Mouse (Mus musculus) spleen, postnatal 4 days (tissue): ENCODE measurements around the gene Tor1b.

Experiments
- DNase-seq, 2 experiments: peaks; one replicate each; pipeline ENCODE4 v3.0.0; 2022; ENCODE audit warnings: low spot score in 2 of 2

Tor1b gene

GRCm38 (mm10) chr2:30985111-30986020 is 32.6 kb downstream of the Tor1b start:
- DNase-seq = peak; percentile 43 to 77

DNA sequence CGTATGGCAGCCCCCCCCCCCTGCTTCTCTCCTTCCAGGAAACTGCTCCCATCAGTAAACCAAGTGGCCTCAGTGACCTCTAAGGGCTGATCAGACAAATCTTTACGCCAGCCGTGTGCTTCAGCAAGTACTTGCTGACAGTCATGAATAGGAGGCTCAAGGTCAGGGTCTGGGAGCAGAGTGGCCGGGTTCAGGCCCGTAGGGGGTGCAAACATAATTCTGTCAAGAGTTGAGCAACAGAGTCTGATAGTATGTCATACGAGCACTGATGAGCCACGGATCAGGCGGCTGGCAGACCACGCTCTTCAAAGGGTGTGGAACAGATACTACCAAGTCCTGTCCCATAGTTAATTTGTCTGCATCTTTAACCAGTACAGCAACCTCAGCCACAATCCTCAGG is 37.5 kb downstream of the Tor1b start:
- DNase-seq = no peak

GRCm38 (mm10) chr2:30994853-30995252 is 42.1 kb downstream of the Tor1b start:
- no peak for DNase-seq

GRCm38 (mm10) chr2:30995432-30995996 is 42.8 kb downstream of the Tor1b start:
- DNase-seq = no peak

DNA sequence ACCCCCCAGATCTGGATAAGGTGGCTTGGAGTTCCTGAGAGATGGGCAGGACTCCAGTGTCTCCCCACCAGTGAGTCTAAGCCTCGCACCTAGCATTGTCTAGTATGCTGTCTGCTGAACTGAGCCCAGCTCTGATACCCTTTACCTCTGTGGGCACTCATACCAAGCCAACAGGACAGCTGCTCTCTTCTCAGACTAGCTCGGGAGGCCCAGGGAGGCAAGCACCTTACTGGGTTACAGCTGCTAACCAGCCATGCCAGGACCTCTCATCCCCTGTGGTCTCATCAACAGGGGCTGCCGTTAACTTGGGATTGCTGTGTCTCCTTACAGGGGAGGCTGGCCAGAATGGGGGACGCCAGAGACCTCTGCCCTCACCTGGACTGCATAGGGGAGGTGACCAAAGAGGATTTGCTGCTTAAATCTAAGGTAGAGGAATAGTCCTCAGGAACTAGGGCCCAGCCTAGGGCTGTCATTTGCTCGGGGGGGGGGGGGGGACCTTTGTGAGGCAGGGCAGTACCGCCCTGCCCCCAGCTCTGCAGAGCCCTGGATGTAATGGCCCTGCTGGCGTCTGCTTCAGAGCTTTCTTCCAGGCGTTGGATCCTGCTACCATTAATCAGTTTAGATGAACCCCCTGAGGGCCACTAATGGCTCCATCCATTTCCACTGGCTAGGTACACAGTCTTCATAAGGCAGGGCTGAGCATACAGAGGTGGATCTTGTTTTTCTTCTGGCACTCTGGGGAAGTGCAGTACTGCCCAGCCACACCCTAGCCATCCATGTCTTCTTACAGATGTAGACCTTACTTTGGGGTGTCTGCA is 45.9 kb downstream of the Tor1b start:
- no peak for DNase-seq

- DNase-seq = no peak
Observed at GRCm38 (mm10) chr2:31002857-31003256, 50.1 kb downstream of the Tor1b start.

GRCm38 (mm10) chr2:31005453-31005852 is 52.7 kb downstream of the Tor1b start:
- DNase-seq = no peak

- DNase-seq = peak; percentile 75 to 77
Observed at GRCm38 (mm10) chr2:31006434-31006833, 53.7 kb downstream of the Tor1b start.

DNA sequence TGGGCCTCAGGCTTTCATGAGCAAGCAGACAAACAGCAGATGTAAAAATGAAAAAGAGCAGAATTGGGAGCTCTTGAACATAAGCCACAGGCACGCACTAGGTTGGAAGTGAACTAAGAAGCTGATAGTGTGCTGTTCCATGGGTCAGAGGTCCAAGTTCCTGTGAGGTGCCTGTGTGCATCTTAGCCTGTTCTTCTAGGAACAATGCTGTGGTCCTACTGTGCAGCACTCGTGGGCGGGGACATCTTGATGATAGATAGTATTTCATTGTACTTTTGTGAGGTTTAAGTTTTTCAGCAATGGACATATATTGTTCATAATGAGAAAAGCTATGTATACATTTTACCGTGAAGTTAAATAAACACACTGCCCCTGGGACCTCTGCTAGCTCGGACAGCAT is 54.4 kb downstream of the Tor1b start:
- DNase-seq = no peak
